Mouse (Mus musculus) olfactory bulb, adult 2 months (tissue): Measurements from ENCODE around the gene Myo9b.

Experiments
- CTCF ChIP-seq: fragments of 200-500 bp; IDR thresholded peaks from 2 replicates; pipeline ENCODE4 v1.5.1; 2012; ENCODE audit warnings: low read depth, mild to moderate bottlenecking, low read length, moderate library complexity; ENCODE audit not compliant: insufficient read depth
- POLR2A ChIP-seq: fragments of 200-500 bp; IDR thresholded peaks from 2 replicates; pipeline ENCODE4 v1.6.1; 2012; ENCODE audit warnings: mild to moderate bottlenecking, low read depth, low read length, moderate library complexity; ENCODE audit not compliant: insufficient read depth

GRCm38 (mm10) chr8:71404951-71405351, 132.4 kb downstream of the Myo9b start:
- TF ChIP-seq POLR2A = no peak
- no peak for TF ChIP-seq CTCF
